Mouse (Mus musculus) retina, postnatal 7 days (tissue): Measurements from ENCODE around the gene Adgrf4.

Source experiments
- DNase-seq: peaks from one replicate; pipeline ENCODE4 v3.0.0-alpha.2; 2012; ENCODE audit warnings: low read depth, low spot score

Gene Adgrf4

GRCm38 (mm10) chr17:42692136-42692535 is at the start of gene Adgrf4:
Gene Adgrf4 (minus strand): TSS chr17:42692284.
- no peak for DNase-seq

DNA sequence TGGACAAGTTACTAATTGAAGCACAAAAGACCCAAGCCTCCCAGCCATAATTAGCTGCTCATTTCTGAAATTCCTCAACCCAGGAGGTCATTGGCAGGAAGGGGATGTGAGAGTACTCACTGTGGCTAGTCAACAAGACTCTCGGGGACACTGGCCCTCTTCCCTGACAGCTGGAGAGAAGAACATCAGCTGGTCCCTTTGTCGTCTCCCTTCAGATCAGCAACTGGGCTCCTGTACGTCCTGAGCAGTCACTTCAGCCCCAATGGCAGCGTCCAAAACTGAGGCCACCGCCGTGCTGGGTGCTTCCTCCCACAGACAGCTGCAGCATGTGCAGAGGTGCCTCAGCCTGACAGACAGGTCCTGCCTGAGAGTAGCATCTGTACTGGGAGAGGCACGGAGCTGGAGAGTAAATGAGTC is 49.7 kb upstream of the Adgrf4 start, which contains the start of gene Adgrf2:
Adgrf2 (minus strand) TSS at position 379 of the 417 bp plus-strand sequence.
- DNase-seq: no peak

DNA sequence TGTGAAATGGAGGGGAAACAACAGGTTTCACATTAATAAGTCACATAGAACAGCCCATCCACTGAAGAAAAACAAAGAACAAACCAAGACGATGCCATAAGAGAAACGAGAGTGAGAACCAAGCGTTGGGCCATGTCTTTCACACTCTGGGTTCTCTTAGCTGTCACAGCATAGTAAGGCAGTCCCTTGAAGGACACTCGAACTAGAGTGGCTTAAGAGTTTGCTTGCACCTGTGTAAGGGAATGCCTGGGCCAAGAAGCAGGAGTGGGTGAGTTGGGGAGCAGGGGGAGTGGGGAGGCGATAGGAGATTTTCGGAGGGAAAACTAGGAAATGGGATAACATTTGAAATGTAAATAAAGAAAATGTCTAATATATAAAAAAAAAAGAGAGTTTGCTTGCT is 46.7 kb upstream of the Adgrf4 start:
- no peak for DNase-seq

GRCm38 (mm10) chr17:42717161-42717560 is 25.1 kb upstream of the Adgrf4 start:
- no peak for DNase-seq

- DNase-seq: no peak
Observed at GRCm38 (mm10) chr17:42714991-42715390, 22.9 kb upstream of the Adgrf4 start.

- DNase-seq: no peak
Observed at GRCm38 (mm10) chr17:42710717-42711116, 18.6 kb upstream of the Adgrf4 start.

DNA sequence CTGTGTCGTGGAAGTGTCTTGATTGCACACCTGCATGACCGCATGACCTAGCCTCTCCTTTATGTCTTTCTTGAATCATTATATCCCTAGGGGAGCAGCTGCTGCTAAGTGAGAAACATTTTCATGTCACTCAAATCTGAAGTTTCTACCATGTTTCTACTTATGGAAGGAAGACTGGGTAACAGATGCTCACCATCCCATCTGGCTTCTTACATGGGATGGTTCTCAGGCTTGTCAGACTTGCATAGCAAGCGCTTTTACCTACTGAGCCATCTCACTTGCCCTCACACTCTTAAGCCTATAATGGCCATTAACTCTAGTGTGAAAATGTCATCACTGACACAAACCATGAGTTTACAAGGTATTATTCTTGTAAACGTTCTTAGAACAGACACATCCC is 13.5 kb upstream of the Adgrf4 start:
- no peak for DNase-seq

DNA sequence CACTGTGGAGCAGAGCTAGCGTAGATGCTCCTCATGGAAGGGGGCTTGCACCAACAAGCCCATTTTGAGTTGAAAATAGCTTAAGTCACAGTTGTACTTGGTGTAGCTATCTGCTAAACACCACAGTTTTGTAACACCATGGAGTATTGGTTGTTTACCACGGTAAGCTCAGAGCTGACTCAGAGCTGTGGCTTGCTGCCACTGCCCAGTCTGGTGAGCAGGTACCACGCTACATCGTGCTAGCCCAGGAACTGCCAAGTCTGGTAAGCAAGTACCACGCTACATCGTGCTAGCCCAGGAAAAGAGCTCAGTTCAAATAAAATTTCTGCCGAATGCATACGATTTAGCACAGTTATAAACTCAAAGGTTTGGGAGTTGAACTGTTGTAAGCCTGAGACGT is 10.1 kb upstream of the Adgrf4 start:
- no peak for DNase-seq

DNA sequence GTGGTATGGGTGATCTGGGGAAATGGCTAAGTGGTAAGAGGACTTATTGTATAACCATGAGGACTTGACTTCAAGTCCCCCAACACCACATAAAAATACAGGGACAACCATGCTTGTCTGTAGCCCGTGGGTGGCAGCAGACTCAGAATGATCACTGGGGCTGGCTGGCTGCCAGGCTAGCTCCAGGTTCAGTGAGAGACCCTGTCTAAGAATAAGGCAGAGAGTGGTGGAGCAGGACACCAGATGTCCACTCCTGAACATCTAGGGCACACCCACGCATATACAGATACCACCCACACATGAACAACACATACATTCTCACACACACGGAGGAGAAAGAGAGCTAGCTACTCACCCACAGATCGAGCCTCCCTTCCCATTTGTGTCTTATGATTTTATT is 2.6 kb upstream of the Adgrf4 start:
- no peak for DNase-seq

- DNase-seq: no peak
Observed at GRCm38 (mm10) chr17:42690531-42690930, 1.6 kb downstream of the Adgrf4 start.

DNA sequence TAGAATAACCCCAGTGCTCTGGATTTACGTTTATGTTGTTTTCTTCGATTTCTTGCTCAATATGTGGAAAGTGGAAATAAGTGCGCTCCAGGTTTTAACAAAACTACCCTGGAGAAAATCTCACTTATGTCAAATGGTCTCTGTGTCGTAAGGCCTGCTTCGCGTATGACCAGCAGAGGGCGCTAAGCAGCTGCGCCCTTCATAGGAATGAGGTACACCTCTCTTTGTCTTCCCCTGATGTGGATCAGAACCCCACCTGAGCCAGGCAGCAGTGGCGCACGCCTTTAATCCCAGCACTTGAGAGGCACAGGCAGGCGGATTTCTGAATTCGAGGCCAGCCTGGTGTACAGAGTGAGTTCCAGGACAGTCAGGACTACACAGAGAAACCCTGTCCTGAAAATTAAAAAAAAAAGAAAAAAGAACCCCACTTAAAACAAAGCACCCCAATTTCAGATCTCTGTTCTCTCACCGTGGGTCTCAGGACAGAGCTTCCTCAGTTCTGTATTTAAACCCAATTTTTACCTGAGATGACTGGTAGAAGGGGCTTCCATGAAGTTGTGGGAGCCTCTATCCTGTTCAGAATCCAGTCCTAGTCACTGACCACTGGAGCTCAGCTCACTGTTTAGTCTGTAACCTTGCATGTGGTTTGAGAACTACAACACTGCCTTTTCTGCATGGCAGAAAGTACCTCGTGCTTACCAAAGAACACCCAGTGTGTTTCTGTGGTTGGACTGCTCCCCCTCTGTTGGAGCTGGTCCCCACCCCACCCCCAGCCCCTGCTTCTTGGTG is 33.3 kb downstream of the Adgrf4 start:
- peak; percentile 27 for DNase-seq

GRCm38 (mm10) chr17:42643416-42643815 is 48.7 kb downstream of the Adgrf4 start:
- no peak for DNase-seq

DNA sequence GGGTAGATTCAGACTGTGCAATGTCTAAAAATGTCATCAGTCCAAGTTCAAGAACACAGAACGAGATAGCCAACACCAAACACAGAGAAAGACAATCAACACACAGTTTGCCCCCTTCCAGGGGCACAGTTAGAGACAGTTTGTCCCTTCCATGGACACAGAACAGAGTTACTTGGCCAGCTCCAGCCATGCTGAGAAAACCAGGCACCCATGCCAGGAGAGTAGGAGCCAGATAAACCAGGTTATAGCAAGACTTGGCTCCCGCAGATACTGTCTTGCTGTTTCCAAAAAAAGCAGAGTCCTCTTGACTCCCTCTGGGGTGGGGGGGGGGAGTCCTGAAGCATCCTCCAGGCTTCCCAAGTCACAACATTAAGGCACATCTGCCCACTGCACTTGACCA is 61.9 kb downstream of the Adgrf4 start:
- no peak for DNase-seq

GRCm38 (mm10) chr17:42613043-42613737 is 78.9 kb downstream of the Adgrf4 start:
- DNase-seq: peak; percentile 48

- DNase-seq: no peak
Observed at GRCm38 (mm10) chr17:42611295-42611694, 80.8 kb downstream of the Adgrf4 start, which contains the start of gene Opn5. Gene Opn5 (minus strand): TSS chr17:42611395.

- DNase-seq: no peak
Observed at GRCm38 (mm10) chr17:42608270-42608669, 83.8 kb downstream of the Adgrf4 start.
